Mouse (Mus musculus) cerebellum, adult 2 months (tissue): ENCODE measurements around the gene Cep135.

ENCODE experiments used
- CTCF ChIP-seq: fragments of 200-500 bp; IDR thresholded peaks from 2 replicates; pipeline ENCODE4 v1.5.1; 2011; ENCODE audit warnings: low read depth, mild to moderate bottlenecking, control low read depth, low read length, moderate library complexity, borderline replicate concordance; ENCODE audit not compliant: insufficient read depth
- POLR2A ChIP-seq: fragments of 200-500 bp; IDR thresholded peaks from 2 replicates; pipeline ENCODE4 v1.6.1; 2011; ENCODE audit warnings: low read length, control low read depth, borderline replicate concordance; ENCODE audit not compliant: insufficient read depth

GRCm38 (mm10) chr5:76591885-76592284 is 3.4 kb downstream of the Cep135 start:
- TF ChIP-seq CTCF: no peak
- no peak for TF ChIP-seq POLR2A
